Mouse (Mus musculus): ENCODE data around the gene Mknk2.

Mknk2 gene

DNA sequence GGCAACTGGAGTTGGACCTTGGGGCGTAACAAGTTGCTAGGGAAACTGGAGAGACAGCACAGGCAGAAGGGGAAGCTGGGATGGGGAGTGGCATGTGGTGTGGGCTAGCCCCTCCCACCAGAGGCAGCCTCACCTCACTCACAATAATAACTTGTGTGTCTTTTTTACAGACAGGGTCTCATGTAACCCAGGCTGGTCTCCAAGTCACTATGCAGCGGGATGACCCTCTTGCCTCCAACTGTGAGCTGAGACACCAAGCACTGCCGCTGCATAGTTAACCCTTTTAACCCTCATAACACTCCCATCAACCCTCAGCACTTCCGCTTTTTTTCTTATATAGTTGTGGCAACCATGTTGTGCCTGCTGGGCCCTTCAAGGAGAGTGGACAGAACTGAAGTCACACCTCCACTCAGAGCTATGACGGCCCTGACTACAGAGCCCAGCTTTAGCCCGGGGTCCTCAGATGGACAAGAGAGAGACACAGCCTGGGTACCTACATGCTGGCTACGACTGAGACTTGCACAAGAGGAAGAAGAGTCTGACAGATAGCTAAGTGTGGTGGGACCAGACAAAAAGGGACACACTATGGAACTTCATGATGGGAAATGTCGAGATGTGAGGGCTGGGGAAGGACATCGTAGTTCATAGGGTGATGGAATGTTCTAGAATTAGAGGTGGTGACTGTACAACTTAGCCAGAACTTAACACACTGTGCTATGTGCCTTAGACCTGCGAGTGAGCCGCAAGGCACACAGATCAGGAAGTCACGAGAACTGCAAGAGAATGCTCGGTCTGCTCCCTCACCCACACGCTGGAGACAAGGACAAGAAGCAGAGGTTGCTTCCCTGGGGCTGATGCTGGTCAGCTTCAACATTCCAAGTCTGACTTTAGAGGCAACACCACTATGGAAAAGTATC lies 14.6 kb upstream of the Mknk2 start:
- peak; percentile 56 for DNase-seq (ENCODE audit: low spot score)

DNA sequence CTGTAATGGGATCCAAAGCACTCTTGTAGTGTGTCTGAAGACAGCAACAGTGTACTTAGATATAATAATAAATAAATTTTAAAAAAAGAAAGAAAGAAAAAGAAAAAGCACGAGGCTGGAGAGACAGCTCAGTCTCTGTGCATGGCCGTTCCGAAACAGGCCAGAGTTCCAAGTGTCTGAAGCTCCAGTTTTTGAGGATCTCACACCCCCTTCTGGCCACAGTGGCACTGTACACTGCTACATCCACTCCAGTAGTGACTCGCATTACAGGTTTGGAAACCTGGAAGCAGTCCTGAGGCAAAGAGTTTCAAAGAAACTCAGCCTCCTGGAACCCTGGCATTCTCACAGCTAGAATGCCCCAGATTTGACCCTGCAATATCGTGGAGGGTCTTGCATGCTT lies 9.9 kb upstream of the Mknk2 start:
- DNase-seq (ENCODE audit: low spot score) = peak; percentile 88

DNA sequence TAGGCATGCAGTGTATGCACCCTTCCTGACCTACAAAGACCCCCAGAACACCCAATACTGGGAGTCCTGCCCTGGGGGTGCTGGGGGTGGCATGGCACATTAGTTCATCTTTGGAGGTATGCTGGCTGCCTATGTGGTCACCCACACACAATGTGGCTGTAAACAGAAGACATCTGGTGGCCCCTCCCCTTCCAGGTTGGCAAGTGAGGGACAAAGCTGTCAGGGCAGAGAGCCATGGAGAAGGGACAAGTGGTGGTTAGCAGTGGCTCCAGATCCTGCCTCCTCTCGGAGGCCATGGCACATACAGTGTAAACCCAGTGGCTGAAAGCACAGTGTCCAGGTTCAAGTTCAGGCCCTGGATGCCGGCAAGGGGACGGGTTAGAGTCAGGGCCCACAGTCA lies 8.7 kb upstream of the Mknk2 start:
- DNase-seq (ENCODE audit: low spot score) = no peak

DNA sequence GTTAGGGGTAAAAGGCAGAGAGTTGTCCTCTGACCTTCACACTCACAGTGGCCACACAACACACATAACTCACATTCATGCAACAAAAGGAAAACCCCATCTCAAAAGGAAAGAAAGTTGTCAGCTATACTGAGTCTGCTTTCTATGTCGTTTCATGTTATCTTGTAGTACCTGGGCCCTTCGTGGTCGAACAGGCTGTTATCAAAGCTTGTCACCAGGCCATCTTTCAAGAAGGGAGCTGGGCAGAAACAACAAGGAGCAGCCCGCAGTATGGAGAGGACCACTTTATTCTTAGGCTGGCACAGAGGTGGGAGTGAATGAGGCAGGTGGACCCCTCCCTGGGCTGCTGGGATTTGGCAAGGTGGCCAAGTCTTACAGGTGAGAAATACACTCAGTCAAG lies 7.1 kb upstream of the Mknk2 start:
- no peak for DNase-seq (ENCODE audit: low spot score)

DNA sequence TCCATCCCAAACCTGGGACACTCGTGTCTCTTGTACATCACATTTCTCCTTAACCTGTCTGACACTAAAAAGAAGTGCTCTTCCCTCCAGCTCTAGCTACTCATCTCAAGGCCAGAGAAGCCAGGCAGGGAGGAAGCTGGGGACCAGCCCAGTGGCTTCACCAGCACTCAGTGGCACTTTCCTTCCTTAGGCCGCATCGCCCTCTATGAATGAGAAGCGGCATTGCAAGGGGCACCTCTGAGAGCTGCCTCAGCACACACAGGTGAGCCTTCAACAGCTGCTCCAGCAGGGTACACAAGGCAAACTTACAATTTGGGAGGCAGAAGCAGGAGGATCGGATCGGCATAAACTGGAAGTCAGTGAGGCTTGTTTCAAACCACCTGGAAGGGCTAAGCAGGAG lies 6.3 kb upstream of the Mknk2 start:
- peak; percentile 88 for DNase-seq (ENCODE audit: low spot score)

DNA sequence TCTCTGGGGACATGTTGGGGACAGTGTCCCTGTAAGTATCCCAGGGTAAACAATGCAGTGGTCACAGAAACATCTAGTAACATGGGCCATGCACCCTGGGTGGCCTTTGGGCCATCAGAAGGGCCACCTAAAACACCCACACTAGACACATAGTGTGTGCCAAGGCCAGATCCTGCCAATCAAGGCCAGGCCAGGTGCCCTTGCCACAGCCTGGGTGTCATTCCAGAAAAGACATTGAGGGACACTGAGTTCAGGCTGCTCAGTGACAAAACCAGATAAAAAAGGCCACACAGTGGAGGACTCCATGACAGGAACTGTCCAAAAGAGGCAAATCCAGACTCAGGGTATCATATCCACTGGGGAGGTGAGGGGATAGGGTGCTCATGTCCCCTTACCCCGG lies 5.7 kb upstream of the Mknk2 start:
- DNase-seq (ENCODE audit: low spot score) = no peak

DNA sequence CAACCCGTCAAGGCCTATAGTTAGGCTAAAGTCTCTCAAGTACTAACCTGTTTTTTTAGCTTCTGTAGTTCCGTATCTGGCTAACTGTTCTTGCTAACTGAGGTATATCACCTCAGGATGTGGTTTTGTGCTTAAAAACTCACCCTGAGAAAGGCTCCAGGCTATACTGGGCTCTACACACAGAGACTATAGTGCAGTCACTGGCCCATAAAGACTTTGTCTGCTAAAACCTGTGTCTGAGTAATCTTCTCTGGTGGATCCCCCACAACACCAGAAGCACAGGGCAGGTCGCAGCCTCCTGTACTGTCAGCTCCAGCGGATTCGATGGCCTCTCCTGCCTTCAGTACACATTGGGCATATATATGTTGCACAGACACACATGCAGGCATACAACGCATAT lies 4.1 kb upstream of the Mknk2 start:
- no peak for DNase-seq (ENCODE audit: low spot score)

DNA sequence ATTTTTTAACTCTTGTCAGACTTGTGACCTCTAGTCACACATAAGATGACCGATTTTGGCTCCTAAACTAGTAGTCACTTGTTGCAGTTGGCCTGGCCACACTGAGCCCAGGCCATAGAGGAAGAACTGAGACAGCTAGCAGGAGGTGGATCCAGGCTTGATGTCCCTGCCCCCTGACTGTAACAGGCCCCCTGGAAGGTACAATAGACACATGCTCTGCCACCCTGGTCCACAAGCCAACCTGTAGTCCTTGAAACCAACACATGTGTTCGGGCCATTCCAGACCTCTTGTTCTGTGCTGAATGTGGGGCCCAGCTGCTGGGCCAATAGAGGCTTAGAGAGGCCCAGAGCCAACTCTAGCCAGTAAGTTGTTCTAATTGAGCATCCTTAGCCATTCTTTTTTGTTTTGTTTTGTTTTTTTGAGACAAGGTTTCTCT lies 2.4 kb upstream of the Mknk2 start:
- DNase-seq (ENCODE audit: low spot score) = no peak

DNA sequence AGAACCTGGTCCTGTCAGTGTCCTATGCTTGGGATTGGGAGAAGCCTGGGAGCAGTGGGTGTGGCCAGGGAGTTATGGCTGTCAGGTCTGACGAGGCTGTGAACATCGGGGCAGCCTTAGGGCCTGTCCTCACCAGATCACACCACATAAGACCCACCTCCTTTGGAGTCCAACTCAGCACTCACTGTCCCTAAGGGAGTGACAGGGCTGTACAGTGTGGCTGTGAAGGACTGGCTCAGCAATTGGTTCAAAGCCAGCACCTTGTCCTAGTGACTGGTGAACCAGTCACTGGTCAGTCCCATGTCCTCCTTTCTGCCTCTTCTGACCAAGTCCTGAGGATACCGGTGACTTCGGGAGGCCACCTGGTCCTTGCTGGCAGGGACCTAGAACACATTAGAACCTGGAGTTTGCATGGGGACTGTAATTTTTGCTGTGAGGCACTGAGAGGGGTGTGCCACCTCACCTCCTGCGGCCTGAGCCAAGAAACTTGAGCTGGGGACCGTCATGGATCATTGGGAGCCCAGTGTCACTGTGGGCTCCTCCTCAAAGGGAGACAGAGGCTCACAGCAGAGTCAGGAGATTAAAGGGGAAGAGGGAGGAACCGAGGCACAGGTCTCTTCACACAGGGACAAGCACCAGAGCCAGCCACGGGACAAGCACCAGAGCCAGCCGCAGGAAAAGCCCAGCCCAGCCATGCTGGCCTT lies 1.8 kb upstream of the Mknk2 start:
- DNase-seq (ENCODE audit: low spot score) = no peak

DNA sequence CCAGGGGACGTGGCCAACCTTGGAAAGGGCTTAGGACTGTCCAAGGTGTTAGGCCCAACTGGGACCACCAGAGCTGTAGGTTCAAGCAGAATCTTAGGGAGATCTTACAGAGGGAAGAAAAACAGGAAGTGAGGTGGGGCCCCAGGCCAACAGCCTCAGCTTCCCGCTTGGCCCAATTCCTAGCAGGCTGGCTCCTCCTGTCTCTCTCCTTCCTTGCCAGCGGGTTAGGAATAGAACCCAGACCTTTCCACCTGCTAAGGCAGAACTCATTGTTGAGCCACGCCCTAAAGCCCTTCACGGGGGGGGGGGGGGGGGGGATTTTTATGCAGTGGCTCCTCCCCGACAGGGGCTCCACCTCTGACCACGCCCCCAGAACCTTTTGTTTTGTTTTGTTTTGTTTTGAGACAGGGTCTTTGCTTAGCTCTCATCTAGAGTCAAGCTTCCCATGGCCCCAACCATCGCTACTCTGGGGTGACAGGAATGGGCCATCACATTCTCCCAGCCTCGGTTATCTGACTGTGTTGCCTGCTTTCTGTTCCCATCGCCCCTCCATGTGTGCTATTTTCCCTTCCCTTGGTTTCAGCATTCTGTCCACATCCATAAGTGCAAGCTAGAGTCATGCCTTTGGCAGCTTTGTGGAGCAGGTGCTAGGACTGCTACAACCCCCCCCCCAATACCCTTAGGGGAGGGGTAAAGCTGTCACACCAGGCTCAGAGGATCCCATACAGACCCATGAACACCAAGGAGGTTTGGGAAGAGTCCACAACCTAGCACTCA lies 877 bp upstream of the Mknk2 start:
- DNase-seq (ENCODE audit: low spot score) = no peak

DNA sequence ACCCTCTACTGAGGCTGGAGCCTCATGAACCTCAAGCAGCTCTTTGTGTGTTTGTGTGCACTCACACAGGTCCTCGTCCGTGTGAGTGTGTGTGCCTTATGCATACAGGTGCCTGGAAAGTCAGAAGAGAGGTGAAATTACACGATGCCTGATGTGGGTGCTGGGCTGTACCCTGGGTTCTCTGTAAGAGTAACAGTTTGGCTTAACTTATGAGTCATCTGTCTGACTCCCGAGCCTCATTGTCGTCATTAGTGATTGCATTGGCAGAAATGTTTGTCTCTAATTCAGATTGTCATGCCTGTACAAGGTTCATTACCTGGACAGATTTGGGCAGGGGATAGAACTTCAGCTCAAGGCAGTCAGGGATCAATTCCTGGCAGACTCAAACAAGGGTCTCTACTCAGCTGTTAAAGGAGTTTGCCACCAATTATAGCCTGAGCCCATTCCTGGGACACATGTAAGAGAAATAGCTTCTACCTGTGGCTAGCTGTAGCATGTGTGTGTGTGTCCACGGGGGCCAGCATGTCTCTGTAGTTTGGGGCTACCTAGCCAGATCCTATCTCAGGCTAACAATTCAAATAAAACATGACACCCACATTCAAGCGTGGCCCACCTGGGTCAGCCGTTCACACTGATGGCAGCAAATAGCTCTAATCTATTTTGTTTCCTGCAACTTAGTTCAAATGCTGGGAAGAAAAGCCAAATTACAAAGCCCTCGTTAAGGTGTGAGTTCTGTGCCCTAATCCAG lies 610 bp downstream of the Mknk2 start:
- no peak for DNase-seq (ENCODE audit: low spot score)

DNA sequence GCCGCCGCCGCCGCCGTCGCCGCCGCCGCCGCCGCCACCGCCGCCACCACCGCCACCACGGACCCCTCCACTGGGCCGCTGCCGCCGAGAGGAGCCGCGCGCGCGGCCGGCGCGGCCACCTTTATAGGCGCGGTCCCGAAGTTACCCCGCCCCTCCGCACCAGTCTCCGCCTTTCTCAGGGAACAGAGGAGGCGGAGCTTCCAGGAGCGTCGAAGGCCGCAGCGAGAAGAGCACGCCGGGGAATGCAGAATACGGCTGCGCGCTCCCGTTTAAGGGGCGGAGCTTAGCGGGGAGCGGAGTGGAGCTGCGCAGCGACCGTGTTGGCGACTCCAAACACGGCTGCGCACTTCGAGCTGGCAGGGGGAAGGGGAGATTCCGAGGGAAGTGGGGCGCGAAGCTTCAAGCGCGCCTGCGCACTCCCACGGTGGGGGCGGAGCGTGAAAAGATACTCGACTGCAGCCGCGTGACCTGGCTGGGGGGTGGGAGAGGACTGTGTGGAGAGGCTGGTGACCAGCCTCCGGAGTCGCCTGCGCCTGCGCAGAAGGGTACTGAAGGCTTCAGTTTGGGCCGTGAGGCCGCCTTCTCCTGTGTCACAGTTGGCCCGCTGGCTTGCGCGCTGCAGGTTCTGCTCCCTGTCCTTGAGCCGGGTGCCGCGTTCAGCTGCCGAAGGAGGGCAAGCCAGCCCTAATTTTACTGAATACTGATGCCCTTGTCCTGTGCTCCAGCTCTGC lies 1.5 kb downstream of the Mknk2 start:
- peak; percentile 99 for DNase-seq (ENCODE audit: low spot score)

DNA sequence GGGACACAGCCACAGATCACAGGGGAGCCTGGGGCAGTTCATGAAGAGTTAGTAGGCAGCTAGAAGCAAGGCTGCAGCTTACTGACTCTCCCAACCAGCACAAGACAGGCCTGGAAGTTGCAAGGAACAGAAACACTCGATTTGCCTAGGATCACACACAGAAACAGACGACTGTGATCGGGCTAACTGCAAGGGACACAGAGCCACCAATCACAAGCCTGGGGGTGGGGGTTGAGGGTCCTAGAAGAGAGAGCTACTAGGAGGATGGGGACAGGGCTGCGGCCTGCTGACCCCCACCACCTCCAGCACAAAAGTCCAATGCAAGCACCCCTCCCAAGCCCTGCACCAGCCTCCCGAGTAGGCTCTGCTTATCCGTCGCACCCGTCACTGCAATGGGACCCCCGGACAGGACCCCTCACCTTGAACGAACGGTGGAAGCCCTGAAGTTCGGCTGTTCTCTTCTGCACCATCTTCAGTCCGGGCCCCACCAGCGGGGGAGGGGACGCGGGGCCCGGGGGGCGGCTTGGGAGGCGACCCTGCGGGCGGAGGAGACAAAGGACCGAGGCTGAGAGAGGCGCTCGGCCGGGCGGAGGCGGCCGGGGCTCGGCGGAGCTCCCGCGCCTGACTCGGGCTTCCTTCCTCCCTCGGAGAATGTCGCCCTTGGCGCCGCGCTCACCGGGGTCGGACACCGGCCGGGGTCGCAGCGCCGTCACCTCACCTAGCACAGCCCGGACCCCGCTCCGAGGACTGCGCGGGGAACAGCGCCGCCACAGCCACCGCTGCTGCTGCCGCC lies 2.3 kb downstream of the Mknk2 start:
- DNase-seq (ENCODE audit: low spot score) = no peak

DNA sequence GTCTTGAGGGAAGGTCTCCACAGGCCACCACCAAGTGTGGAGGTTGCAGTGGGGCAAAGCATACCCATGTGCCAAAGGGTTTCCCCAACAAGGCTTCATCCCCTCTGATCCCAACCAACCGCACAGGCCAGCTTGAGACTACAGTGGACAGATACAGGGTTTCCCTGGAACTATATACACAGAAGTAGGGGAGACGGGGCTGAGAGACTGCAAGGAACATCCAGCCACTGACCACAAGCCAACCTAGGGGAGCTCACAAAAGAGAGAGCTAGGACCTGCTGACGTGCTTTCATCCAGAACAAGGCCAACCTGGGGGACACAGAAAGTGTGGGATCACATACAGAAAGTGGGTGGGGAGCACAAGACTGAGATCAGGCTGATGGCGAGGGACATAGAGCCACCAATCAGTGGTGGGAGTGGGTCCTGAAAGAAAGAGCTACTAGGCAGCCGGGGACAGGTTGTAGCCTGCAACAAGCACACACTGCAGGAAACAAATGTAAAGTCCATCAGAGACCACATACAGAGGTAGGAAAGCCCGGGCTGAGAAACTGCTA lies 3.0 kb downstream of the Mknk2 start:
- no peak for DNase-seq (ENCODE audit: low spot score)

DNA sequence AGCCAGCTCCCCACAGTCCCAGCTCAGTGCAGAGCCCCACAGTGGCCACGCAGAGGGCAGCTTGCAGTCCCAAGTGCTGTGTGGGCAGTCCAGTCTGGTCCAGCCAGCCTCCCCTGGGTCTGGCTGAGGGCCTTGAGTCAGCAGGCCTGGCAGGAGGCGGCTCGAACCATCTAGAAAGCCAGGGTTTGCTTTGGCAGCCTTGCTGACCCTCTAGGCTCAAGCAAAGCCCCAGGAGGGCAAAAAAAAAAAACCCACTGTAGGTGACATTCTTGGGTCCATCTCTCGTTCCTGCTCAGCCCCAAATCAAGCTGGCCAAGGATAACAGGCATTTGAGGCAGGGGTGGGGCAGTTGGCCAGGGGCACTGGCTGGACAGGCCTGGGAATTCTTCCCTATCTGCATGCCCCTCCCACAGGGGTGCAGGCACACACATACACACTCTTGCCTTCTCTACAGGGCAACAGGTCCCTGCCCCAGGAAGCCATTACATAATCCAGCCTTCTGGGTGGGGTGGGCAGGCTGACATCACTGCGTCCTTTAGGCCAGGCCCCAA lies 3.7 kb downstream of the Mknk2 start:
- DNase-seq (ENCODE audit: low spot score) = peak; percentile 85

DNA sequence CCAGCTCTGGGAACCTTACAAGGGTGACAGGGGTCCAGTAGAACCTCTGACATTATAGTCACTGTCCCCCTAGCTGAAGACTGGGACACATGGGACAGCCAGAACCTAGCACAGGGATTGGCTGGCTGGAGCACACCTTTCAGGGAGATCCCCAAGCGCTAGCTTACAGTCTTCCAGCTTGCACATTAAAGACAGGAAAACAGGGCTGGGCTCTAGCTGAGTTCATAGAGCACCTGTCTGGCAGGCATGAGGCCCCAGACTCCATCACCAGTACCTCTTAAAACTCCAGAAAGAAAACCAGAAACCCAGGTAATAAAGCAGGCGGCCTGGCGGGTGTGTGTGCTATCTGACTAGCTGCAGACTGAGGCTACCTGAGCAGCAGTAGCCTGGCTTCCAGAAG lies 4.2 kb downstream of the Mknk2 start:
- DNase-seq (ENCODE audit: low spot score) = no peak

DNA sequence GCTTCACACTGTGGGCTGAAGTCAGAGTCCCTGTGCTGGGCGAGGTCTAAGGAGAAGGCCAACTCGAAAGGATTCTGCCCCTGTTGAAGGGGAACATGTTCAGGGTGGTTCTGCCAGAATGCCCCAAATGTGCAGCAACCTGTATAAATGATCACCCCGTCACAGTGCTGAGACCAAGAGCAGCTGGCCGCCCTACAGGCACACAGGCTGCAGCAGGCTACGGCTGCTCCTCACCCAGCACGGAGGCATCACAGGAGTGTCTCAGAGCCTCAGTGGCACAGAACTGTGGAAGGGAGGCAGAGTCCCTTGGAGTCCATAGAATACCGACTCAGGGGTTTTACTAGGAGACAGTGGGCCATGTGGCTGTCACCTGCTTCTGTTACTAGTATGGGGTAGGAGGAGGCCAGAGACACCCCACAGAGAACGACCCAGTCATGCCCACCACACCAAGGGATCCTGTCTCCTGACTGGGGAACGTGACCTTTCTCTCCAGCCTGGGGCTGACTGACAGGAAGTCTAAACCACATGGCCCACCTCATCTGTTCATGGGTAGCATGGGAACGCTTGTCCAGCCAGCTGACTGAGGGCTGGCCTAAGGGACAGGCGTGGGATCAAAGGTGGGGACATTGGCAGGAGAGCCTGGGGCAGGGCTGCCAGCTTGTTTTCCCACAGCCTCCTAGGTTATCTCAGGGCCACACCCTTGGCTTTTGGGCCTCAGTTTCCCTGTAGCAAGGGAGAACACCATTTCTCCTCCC lies 5.8 kb downstream of the Mknk2 start:
- DNase-seq (ENCODE audit: low spot score) = no peak

DNA sequence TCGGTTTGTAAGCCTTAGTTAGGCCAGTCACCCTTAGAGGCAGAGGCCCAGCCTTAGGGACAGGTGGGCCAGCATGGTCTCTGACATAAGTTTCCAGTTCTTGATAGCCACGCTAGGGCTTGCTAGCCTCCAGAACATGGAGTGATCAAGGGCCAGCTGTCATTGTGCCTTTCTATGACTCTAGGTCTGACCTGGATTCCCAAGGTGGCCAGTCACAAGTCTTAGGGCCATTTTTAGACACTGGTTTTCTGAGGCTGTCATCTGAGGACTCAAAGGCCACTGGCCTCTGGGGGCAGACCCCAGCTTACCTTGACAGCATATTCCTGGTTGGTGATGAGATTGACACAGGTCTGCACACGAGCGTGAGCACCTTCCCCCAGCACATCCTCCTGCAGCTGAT lies 6.7 kb downstream of the Mknk2 start:
- no peak for DNase-seq (ENCODE audit: low spot score)

DNA sequence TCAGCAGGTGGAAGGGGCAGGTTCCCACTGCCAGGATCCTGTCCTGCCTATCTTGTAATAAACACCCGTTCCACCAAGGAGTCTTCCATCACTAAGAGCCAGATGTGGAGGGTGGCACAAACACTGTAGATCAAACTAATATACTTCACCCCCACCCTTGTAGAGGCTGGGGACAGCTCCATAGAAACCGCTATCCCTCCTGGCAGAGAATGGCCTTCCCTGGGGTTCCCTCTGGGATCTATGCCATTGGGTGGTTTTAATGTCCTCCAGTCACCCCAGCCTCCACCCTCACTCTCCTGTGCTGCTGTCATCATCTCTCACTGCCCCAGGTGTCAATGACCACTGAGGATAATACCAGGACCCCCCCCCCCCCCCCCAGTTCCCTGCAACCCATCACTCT lies 7.4 kb downstream of the Mknk2 start:
- no peak for DNase-seq (ENCODE audit: low spot score)
